Mouse (Mus musculus) liver, postnatal 0 days (tissue): ENCODE data around the gene AC109138.7. TPM values are rescaled to one million over a fixed set of nuclear protein-coding genes. Genes with fewer than 3 reads are reported as not detected.
A peak's percentile ranks its signal among the peaks of the same experiment; 100 is the strongest.
"Not testable (repeated sequence)": the region's sequence is repeated elsewhere in the genome, so short reads cannot be mapped to it uniquely, and the experiment has no call there.

Experiments
- ATAC-seq: fragments of 200-750 bp; cut with Nextera tagmentation; 2 replicates; pipeline ENCODE4 v1.8.0; 2017; ENCODE audit warnings: mild to moderate bottlenecking, moderate library complexity
- DNase-seq: peaks from one replicate; pipeline ENCODE4 v3.0.0-alpha.2; 2016
- H3K27ac ChIP-seq: fragments of 300-500 bp; sonication (generic); 2 replicates; pipeline ENCODE4 v1.5.1; 2014; ENCODE audit warnings: antibody characterized with exemption, moderate library complexity, mild to moderate bottlenecking, low read depth
- H3K27me3 ChIP-seq: fragments of 300-500 bp; sonication (generic); 2 replicates; pipeline ENCODE4 v1.6.1; 2014; ENCODE audit warnings: low read length, control low read depth, mixed read lengths; ENCODE audit not compliant: insufficient read depth
- H3K36me3 ChIP-seq: fragments of 300-500 bp; sonication (generic); replicated peaks from 2 replicates; pipeline ENCODE4 v1.6.1; 2014; ENCODE audit warnings: mild to moderate bottlenecking, control low read depth, low read length, moderate library complexity, mixed read lengths; ENCODE audit not compliant: insufficient read depth
- H3K4me1 ChIP-seq: fragments of 300-500 bp; sonication (generic); 2 replicates; pipeline ENCODE4 v1.6.1; 2014; ENCODE audit warnings: antibody characterized with exemption, mild to moderate bottlenecking, control low read depth; ENCODE audit not compliant: insufficient read depth
- H3K4me2 ChIP-seq: fragments of 300-500 bp; sonication (generic); 2 replicates; pipeline ENCODE4 v1.6.1; 2014; ENCODE audit warnings: low read depth, mild to moderate bottlenecking, low read length, moderate library complexity, mixed read lengths
- H3K4me3 ChIP-seq: fragments of 300-500 bp; sonication (generic); 2 replicates; pipeline ENCODE4 v1.5.1; 2014; ENCODE audit warnings: low read depth, low read length
- H3K9ac ChIP-seq: fragments of 300-500 bp; sonication (generic); replicated peaks from 2 replicates; pipeline ENCODE4 v1.6.1; 2014; ENCODE audit warnings: mild to moderate bottlenecking, moderate library complexity
- H3K9me3 ChIP-seq: fragments of 300-500 bp; sonication (generic); 2 replicates; pipeline ENCODE4 v1.6.1; 2016; ENCODE audit warnings: mild to moderate bottlenecking, control low read depth, low read length, mixed read lengths
- CTCF ChIP-seq: sonication (generic); IDR thresholded peaks from 2 replicates; pipeline ENCODE4 v1.5.1; 2016; ENCODE audit warnings: antibody characterized with exemption, low read depth
- EP300 ChIP-seq: IDR thresholded peaks from 2 replicates; pipeline ENCODE4 v1.6.1; 2016; ENCODE audit warnings: antibody characterized with exemption, low read depth, mild to moderate bottlenecking
- WGBS: fragments of 180-500 bp; shearing (Covaris S2); extraction: QIAGEN DNeasy Blood & Tissue Kit; methylation state at CpG from one replicate; pipeline ENCODE4 v1.1.7; 2014; ENCODE audit not compliant: insufficient replicate concordance; 5-methylcytosine and 5-hydroxymethylcytosine counted together
- polyA plus RNA-seq: library from polyadenylated mRNA; unstranded; fragments of >200 nt; fragmentation: Nextera tagmentation; extraction: Ambion mirVana; gene quantifications from 2 replicates; pipeline ENCODE4 v1.2.1, GENCODE M21; 2015

The AC109138.7 gene
- polyA plus RNA-seq, 1 experiment from 2014 or later, result not detected

DNA sequence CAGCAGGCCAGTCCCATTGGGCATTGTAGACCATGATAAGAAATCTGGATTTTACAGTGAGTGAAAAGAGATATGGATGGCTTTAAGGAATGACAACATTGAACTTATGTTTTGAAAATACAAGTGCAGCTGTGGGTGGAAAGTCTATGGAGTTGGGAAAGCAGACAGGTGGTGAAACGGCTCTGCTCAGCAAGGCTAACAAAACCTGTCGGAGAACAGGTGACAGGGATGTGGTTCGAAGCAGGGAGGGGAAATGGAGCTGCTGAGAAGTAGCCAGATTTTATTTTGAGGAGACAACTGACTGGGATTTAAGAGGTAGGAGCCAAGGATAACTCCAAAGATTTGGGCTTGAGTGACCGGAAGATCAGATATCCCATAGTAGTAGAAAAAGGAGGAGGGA lies 20.4 kb downstream of the AC109138.7 start:
- DNase-seq (no peak), ATAC-seq (no peak)
- no peak overlapping the region for H3K9ac ChIP-seq
- H3K4me2 ChIP-seq, result no peak overlapping the region
- WGBS, result 70% methylated on average over 4 of the region's 4 CpGs
- TF ChIP-seq CTCF, result no peak
- no peak for TF ChIP-seq EP300
- no peaks in the 10 kb centered on the region for H3K27me3 ChIP-seq
- no peak overlapping the region for H3K4me3 ChIP-seq
- H3K4me1 ChIP-seq, result peaks cover 24% of the 10 kb centered on the region
- no peak overlapping the region for H3K27ac ChIP-seq
- no peaks in the 10 kb centered on the region for H3K36me3 ChIP-seq
- H3K9me3 ChIP-seq, result no peaks in the 10 kb centered on the region

DNA sequence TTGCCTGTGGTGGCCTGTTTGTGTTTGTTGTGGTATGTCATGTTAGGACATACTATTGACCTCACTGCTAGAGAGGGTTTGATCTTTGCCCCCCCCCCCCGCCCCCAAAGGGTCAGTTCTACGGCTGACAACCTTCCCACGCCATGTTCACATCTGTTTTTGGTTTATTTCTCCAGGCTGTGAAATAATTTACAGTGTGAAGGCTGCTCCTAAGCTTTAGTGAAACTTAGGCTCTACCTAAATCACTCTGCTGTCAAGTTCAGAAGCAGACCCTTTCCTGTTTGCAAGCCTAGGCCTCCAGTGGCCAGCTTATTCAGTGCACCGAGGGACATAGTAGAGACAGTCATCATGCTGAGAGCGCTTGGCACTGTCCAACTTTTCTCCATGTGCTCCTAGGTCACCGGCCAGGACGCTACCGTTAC lies 26.1 kb downstream of the AC109138.7 start:
- H3K36me3 ChIP-seq, result no peaks in the 10 kb centered on the region
- TF ChIP-seq EP300, result no peak
- TF ChIP-seq CTCF, result no peak
- no peak overlapping the region for H3K4me2 ChIP-seq
- ATAC-seq (peak; percentile 93), DNase-seq (no peak)
- H3K9me3 ChIP-seq, result no peaks in the 10 kb centered on the region
- no peaks in the 10 kb centered on the region for H3K27me3 ChIP-seq
- H3K4me3 ChIP-seq, result no peak overlapping the region
- no peaks in the 10 kb centered on the region for H3K4me1 ChIP-seq
- peak overlapping the region; percentile 18; the same call in 1 of the 2 replicates for H3K27ac ChIP-seq
- no peak overlapping the region for H3K9ac ChIP-seq
- 46% methylated on average over 8 of the region's 8 CpGs for WGBS

- Histone ChIP-seq H3K9me3 (no peaks in the 10 kb centered on the region), H3K27ac (no peak overlapping the region), H3K9ac (no peak overlapping the region), H3K4me3 (no peak overlapping the region), H3K36me3 (no peaks in the 10 kb centered on the region), H3K4me1 (no peaks in the 10 kb centered on the region), H3K27me3 (no peaks in the 10 kb centered on the region), H3K4me2 (no peak overlapping the region)
- TF ChIP-seq EP300 (no peak), CTCF (peak; percentile 55)
- 66% methylated on average over 3 of the region's 3 CpGs for WGBS
- ATAC-seq, result no peak
- DNase-seq, result no peak
Measured at GRCm38 (mm10) chr19:4242416-4242815, 28.3 kb downstream of the AC109138.7 start.

GRCm38 (mm10) chr19:4244775-4245174 lies 30.6 kb downstream of the AC109138.7 start:
- Histone ChIP-seq H3K4me2 (no peak overlapping the region), H3K9ac (no peak overlapping the region), H3K9me3 (no peaks in the 10 kb centered on the region), H3K27ac (no peak overlapping the region), H3K27me3 (no peaks in the 10 kb centered on the region), H3K36me3 (no peaks in the 10 kb centered on the region), H3K4me3 (no peak overlapping the region), H3K4me1 (no peaks in the 10 kb centered on the region)
- WGBS, result 80% methylated on average over 6 of the region's 6 CpGs
- ATAC-seq (no peak), DNase-seq (no peak)
- TF ChIP-seq CTCF (no peak), EP300 (no peak)

DNA sequence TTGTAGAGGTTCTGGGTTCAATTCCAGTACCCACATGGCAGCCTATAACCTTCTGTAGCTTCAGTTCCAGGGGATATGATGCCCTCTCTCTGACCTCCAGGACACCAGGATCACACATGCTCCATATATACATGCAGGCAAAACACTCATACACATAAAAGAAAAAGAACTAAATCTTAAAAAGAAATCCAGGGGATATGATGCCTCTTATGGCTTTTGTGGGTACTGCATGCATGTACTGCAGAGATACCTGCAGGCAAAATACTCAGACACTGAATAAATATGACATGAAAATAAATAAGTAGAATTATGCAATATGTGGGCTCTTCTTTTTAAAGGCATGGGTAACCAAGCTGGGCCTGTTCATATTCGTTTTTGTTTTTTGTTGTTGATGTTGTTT lies 32.9 kb downstream of the AC109138.7 start:
- Histone ChIP-seq H3K9ac (no peak overlapping the region), H3K36me3 (no peaks in the 10 kb centered on the region), H3K27me3 (no peaks in the 10 kb centered on the region), H3K4me1 (no peaks in the 10 kb centered on the region), H3K27ac (no peak overlapping the region), H3K9me3 (no peaks in the 10 kb centered on the region), H3K4me2 (no peak overlapping the region), H3K4me3 (no peak overlapping the region)
- DNase-seq (no peak), ATAC-seq (no peak)
- no peak for TF ChIP-seq EP300
- peak; percentile 54 for TF ChIP-seq CTCF
- WGBS, result 54% methylated on average over 1 of the region's 1 CpGs

DNA sequence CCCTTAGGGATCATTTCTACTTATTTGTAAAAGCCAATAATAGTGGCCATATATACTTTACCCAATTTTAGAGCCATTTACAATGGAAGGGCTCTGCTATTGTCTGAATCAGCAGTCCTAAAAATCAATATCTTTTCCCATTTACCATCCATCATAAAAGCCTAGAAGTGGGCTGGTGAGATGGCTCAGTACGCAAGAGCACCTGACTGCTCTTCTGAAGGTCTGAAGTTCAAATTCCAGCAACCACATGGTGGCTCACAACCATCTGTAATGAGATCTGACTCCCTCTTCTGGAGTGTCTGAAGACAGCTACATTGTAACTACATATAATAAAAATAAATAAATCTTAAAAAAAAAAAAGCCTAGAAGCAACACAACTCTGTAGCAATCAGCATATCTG lies 34.5 kb downstream of the AC109138.7 start:
- not testable (repeated sequence) for DNase-seq, H3K9me3 ChIP-seq, H3K4me1 ChIP-seq, H3K36me3 ChIP-seq, ATAC-seq, H3K4me2 ChIP-seq, H3K27ac ChIP-seq, H3K9ac ChIP-seq, H3K27me3 ChIP-seq, H3K4me3 ChIP-seq
- 52% methylated on average over 1 of the region's 1 CpGs for WGBS

DNA sequence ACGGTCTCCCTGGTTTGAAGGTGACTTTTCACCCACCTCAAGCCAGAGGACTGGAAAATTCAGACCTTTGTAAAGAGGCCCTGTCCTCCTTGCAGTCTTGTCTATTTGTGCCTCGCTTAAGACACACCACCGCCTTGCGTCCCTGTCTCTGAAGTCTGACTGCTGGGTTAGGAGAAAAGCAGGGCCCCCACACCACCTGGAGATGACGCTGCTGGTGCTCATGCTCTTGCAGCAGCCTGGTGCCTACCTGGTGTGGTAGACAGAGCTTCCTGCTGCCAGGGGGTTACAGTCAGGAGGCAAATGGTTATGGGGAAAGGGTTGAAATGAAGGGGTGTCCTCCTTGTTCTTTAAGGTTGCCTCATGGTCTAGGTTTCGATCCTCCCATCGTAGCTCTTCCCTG lies 40.1 kb downstream of the AC109138.7 start:
- no peak overlapping the region for H3K27ac ChIP-seq
- ATAC-seq, result no peak
- DNase-seq, result no peak
- no peaks in the 10 kb centered on the region for H3K27me3 ChIP-seq
- peaks cover 9% of the 10 kb centered on the region for H3K4me1 ChIP-seq
- no peak overlapping the region for H3K4me3 ChIP-seq
- H3K4me2 ChIP-seq, result no peak overlapping the region
- no peak overlapping the region for H3K9ac ChIP-seq
- H3K9me3 ChIP-seq, result no peaks in the 10 kb centered on the region
- 84% methylated on average over 7 of the region's 7 CpGs for WGBS
- no peak for TF ChIP-seq CTCF
- no peak for TF ChIP-seq EP300
- H3K36me3 ChIP-seq, result no peaks in the 10 kb centered on the region
